Mouse (Mus musculus) CD4-positive, CD25-positive, alpha-beta regulatory T cell, adult 4 months (primary cell): ENCODE data around the gene Rnf114. TPM values are rescaled to one million over a fixed set of nuclear protein-coding genes. Genes with fewer than 3 reads are reported as not detected.

Source experiments
- ATAC-seq: one replicate; pipeline ENCODE4 v1.8.0; 2017
- polyA plus RNA-seq, 2 experiments: library from polyadenylated mRNA; unstranded; fragments of 100-300 nt; shearing (Covaris generic); gene quantifications; one replicate each; pipeline ENCODE4 v1.2.1; 2017

The Rnf114 gene
- polyA plus RNA-seq, 2 experiments from 2014 or later: 187 to 302 TPM

DNA sequence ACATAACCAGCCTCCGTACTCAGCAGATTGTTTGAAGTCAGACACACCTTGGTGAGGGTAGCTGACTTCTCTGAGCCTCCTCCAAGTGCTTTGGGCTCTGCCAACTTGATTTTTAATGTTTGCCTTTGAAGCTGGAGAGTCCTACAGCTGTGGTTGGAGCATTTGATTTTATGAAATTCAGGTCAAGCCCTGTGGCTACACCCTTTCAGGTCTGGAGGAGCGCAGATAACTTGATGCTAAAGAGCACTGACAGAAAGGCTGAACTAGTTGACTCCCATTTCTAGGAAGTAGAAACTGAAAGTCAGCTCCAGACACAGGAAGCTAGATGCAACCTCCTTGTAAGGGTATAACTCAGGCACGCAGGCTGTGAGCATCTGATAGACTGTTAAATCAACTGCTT, 12.7 kb downstream of the Rnf114 start:
- peak; percentile 76 for ATAC-seq

DNA sequence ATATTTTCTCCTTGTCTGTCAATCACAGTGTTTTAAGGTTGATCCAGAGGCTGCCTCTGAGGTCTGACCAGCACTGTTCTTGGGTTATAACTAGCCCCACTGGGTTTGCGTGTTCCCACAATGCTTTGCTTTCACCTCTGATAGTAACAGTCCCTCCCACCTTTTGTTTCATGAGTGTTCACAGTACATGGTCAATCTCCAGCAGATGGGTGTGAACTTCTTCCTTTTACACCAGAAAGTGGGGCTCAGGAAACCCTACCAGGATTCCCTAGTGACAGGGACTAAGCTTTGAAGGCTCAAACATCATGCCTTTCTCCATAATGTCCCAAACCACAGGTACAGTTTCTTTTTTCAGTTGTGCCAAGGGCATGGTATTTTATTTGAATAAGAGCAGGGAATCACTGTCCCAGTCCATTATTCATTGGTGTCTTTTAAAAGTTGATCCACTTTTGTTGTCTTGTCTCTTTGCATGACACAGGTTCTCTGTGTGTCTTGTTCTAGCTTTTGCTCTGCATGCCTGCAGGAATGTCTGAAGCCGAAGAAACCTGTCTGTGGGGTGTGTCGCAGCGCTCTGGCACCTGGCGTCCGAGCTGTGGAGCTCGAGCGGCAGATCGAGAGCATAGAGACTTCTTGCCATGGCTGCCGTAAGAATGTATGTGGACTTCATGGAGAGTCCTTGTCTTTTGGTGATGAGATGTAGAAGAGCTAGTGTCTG, 14.3 kb downstream of the Rnf114 start:
- ATAC-seq: no peak

DNA sequence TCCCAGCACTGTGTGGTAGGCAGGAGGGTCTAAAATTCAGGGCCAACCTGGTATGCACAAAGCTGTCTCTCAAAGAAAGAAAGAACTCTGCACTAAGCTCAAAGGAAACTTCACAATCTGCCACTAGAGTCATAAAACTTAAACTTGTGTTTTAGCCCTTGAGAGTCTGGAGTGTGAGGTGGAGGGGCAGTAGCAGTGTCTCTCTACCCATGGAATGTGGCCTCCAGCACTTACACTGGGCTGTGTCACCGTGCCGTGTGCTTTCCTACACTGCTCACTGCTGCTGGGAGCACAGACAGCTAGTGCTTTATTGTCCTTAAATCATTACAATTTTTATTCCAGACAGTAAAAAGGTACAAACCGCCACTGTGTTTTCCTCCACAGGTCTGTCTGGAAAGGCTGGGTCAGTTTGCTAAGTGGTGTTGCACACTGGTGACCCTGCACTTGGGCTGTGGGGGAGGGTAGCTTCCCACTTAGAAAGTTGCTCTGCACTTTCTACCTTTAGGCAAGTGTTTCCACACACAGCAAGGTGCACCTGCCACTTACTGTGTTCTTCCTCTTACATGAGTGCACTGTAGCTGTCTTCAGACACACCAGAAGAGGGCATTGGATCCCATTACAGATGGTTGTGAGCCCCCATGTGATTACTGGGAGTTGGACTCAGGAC, 15.4 kb downstream of the Rnf114 start:
- ATAC-seq: no peak

DNA sequence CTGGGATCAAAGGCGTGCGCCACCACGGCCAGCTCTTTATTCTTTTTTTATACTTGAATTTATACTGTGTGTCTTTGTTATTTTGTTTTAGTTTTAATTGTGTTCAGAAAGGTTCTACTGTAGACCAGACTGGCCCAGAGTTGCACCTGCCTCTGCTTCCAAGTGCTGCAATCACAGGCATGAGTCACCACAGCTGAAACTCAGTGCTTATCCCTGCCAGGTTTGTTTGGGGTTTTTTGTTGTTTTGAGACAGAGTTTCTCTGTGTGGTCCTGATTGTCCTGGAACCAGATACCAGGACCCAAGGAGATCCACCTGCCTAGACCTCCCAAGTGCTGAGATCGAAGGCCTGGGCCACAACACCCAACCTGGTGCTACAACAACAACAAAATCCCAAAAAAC, 16.1 kb downstream of the Rnf114 start:
- no peak for ATAC-seq

DNA sequence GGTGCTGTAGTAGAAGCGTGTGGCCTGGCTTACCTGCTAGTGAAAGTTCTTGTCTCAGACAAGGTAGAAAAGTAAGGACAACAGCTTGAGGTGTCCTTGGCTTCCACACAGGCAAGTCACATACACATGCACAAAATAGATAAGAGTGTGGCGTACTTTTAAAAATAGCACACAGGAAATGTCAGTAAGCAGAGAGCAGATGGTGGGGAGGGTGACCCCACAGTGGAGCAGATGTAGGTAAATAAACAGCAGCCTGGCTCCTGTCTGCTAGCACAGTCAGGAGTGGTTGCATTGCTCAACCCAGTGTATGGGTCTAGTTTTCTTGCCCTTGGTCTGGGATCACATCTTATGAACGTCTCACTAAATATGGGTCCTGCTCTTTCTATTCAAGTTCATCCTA, 18.0 kb downstream of the Rnf114 start:
- ATAC-seq: peak; percentile 32

GRCm38 (mm10) chr2:167512365-167512764, 19.9 kb downstream of the Rnf114 start:
- no peak for ATAC-seq

DNA sequence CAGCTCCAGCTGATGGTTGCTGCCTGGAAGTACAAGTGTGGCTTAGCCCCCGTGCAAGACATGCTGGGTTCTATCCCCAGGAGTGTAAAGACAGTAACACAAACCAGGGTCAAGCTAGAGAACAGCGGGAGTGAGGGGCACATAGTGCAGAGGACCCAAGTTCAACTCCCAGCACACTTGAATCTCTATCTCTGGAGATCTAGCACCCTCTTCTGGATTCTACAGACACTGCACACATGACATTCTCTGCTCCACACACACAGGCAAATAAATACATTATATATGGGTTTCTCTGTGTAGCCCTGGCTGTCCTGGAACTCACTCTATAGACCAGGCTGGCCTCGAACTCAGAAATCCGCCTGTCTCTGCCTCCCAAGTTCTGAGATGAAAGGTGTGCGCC, 20.5 kb downstream of the Rnf114 start:
- ATAC-seq: peak; percentile 40

DNA sequence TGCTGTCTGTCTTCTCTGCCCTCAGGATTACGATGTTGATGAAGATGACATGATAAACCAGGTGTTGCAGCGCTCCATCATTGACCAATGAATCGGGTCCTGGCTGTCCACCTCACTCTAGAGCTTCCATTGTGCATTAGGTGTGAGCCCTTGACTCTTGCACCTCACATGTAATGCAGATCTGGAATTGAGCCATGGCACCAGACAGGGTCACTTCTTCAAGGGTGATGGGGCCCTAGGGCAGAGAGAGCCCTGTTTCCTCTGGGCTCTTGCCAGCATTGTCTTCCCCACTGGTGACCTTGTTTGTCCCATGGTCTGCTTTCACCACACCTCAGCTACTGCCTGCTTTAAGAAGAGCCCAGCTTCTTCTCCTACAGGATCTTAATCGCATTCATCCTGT, 22.2 kb downstream of the Rnf114 start:
- no peak for ATAC-seq

DNA sequence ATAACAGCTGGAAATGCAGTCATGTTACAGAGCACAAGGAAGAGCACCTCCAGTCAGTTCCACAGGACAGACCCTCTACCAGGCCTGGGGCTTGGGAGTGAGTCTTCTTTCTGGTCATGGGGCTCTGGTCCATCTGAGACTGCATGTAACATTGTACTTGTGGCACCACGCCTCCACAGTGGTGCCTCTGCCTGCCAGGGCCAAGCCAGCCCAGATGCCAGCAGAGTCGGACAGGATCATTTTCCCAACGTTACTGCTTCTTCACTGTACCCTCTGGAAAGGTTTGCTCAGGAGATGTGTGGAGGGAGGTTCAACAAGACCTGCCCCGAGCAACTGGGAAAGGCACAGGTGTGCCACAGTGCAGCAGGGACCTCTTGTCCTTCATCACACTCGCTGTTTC, 23.2 kb downstream of the Rnf114 start:
- no peak for ATAC-seq

- peak; percentile 43 for ATAC-seq
Observed at GRCm38 (mm10) chr2:167519606-167520252, 27.3 kb downstream of the Rnf114 start.

DNA sequence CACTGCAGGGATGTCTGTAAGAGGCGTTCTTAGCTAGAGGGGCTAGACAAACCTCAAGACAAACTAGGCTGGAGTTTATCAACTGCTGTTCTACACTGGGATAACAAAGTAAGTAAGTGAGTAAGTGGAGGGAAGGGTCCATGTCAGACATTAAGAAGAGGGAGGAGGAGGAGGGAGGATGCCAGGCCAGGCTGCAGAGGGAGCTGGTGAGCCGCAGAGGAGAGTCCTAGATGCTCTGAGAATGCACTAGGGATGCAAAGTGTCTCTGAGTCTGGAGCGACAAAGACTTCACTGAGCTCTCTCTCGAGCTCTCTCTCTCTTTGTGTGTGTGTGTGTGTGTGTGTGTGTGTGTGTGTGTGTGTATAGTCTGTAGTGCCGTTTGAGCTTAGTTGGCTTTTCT, 35.8 kb downstream of the Rnf114 start:
- ATAC-seq: peak; percentile 39

DNA sequence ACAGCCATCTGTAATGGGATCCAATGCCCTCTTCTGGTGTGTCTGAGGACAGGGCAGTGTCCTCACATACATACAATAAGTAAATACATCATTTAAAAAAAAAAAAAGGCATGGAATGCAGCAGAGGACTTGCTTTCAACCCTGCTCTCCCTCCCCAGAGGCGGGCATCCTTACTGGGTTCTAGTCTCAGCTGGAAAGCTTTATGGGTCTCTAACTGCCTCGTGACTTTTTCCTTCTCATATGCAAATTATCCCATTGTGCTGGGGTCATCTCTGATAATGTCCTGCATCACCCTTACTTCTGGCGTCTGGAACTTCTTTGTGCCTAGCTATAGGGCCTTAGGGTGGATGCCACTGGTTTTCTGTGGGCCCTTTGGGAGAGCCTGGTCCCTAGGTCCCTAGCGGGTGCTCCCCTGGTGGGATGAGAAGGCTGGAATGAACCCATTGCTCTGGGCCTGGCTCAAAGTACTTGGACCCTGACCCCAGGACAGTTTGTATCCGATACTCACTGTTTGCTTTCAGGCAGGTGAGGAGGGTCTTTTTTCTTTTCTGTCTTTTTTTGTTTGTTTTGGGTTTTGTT, 37.6 kb downstream of the Rnf114 start:
- ATAC-seq: no peak

GRCm38 (mm10) chr2:167530536-167530935, 38.1 kb downstream of the Rnf114 start:
- ATAC-seq: no peak

- ATAC-seq: peak; percentile 41
Observed at GRCm38 (mm10) chr2:167532131-167532530, 39.7 kb downstream of the Rnf114 start.

DNA sequence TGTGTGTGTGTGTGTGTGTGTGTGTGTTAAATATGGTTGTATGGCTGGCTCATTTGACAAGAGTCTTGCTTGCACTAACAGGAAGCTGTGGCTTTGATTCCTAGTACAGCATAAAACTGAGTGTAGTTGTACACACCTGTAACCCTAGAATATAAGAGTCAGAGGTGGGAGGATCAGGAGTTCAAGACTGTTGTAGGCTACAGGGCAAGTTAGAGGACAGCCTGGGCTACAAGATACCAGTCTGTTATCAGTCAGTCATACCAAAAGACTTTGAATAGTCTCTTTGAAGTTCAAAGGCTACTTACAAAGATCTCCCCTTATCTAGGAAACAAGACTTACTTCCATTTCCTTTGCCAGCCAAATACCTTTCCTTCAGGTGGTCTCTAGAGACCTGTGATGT, 41.4 kb downstream of the Rnf114 start:
- no peak for ATAC-seq

GRCm38 (mm10) chr2:167536320-167536945, 44.0 kb downstream of the Rnf114 start:
- no peak for ATAC-seq

GRCm38 (mm10) chr2:167537476-167538297, 45.2 kb downstream of the Rnf114 start, which contains the start of gene Snai1:
TSS of gene Snai1 (plus strand) at chr2:167538195.
- peak; percentile 86 for ATAC-seq

DNA sequence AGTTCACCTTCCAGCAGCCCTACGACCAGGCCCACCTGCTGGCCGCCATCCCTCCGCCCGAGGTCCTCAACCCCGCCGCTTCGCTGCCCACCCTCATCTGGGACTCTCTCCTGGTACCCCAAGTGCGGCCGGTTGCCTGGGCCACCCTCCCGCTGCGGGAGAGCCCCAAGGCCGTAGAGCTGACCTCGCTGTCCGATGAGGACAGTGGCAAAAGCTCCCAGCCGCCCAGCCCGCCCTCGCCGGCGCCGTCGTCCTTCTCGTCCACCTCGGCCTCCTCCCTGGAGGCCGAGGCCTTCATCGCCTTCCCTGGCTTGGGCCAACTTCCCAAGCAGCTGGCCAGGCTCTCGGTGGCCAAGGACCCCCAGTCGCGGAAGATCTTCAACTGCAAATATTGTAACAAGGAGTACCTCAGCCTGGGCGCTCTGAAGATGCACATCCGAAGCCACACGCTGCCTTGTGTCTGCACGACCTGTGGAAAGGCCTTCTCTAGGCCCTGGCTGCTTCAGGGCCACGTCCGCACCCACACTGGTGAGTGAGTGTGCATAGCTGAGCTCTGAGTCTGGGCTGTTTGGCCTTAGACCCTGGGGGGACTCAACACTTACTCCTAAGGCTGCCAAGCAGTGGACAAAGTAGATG, 46.3 kb downstream of the Rnf114 start:
- ATAC-seq: no peak

DNA sequence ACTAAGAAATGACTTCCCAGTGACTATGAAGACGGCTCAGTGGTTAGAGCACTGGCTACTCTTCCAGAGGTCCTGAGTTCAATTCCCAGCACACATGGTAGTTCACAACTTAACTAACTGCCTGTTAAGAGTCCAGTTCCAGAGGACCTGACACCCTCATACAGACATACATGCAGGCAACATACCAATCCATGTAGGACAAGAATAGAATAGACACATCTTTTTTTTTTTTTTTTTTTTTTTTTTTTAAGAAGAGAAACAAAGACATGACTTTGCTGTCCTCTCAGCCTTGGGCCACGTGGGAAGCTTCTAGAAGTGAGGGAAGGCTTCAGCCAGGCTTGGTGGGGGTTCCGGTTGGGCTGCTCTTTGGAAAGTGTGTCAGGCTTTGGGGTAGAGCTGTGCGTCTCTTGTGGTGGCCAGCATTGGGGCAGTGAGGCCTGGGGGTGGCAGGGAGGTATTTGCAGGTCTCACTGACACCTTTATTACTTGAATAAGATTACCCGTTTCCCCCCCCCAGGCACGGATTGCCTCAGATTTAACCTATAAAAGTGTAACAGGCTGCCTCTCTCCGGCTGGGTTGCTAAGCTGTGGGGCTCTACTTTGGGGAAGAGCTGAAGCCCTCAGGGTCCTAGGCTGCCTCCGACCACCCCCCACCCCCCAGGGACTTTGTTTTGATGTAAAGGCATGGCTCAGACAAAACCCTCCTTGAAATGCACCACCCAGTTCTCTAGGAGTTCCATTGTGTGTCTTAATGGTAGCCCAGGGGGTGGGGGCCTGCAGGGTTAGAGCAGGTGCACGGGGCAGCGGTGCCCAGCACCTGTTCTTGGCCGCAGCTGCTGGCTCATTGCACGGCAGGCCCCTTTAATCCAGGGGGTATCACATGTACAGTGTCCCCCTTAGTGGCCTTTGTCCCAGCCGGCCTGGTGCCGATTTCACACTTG, 47.4 kb downstream of the Rnf114 start:
- ATAC-seq: no peak

DNA sequence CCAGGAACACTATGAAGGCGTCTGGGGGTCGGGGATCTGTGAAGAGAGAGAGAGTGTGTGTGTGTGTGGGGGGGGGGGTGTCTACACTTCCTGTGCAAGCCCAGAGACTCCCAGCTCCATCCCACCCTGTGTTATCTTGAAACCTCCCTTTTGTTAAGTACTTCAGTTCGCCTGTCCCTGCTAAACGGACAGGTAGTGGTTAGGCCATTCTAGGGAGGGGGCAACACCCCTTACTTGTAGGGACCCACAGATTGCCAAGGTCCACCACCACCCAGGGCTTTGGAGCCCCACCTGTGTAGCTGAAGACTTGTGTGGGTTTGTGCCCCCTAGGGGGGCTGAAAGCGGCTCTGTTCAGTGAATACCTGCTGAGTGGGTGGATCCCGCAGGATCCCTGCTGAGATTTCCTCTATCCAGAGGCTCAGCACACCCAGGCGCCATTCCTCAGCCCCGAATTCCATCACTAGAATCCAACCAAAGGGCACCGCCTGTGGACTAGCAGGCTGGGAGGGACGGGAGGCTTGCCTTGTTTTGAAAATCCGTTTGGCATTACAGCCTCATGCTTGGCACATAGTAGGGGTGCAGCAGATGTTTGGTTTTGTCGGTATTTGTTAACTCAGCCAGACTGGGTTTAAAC, 48.1 kb downstream of the Rnf114 start:
- no peak for ATAC-seq
